Mouse (Mus musculus) ZHBTc4 (cell line): ENCODE measurements at regions not wholly inside any gene's neighbourhood (a gene's known extent, or its start where the extent isn't known, plus 50 kb on each side); places are given as distances from the start of the nearest gene placed in this dataset.
A peak's percentile ranks its signal among the peaks of the same experiment; 100 is the strongest.

ENCODE experiments used
- DNase-seq: peaks from one replicate; pipeline ENCODE4 v3.0.0-alpha.2; 2011; ENCODE audit warnings: low read depth, low spot score

- DNase-seq, result no peak
Observed at GRCm38 (mm10) chr3:140875500-140876200, 336.5 kb downstream of the Pdha2 start.

- no peak for DNase-seq
Observed at GRCm38 (mm10) chr3:140874070-140874895, 337.9 kb downstream of the Pdha2 start.

DNA sequence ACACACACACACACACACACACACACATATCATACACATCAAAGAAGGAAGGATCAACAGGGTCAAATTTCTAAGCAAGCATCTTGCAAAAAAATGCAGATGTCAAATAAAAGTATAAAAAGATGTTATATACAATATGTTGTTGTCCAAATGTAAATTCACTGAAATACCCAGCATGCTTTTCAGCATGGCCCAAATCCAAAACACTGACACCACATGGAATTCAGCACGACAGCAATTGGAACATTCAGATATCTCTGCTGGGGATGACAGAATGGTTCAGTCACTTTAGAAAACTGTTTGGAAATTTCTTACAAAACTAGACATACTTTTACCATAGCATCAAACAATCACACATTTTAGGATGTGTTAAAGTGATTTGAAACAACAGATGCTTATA is 339.6 kb downstream of the Pdha2 start:
- no peak for DNase-seq

DNA sequence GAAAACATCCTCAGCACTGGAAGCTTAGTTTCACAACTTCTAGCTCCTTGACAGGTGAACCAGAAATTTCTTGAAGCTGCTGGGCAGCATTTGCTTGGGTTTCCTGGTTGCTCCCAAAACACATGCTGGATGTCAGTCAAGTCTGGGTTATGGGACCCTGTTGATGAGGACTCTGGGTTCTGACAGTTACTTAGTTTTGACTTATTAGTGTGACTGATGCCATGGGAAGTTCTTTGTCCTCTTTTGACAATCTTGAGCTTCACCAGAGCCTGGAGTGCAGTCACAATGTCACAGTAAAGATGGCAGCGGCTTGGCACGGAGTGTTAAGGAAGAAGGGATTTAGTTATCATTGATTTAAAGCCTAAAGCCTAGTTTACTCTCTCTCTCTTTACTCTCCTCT is 340.9 kb downstream of the Pdha2 start:
- DNase-seq, result no peak

GRCm38 (mm10) chr3:140840197-140840596 is 372.0 kb downstream of the Pdha2 start:
- DNase-seq, result no peak

- no peak for DNase-seq
Observed at GRCm38 (mm10) chr3:140837976-140838581, 374.1 kb downstream of the Pdha2 start.

DNA sequence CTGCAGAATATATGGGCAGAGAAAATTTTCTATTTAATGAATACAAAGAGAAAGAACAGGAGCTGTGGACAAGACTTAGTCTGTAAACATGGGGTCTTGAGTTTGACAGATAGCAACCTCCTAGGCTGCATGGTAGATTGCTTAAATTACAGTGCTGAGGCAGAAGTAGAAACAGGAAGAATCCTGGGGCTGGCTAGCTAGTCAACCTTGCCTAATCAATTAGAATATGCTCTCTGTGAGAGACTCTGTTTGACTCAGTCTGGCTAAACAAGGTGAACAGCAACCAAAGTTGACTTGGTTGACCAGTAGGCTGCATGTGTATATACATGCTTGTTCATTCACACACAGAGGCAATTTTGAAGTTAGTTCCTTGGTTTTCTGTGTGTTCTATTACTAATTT is 390.9 kb downstream of the Pdha2 start:
- DNase-seq, result no peak

GRCm38 (mm10) chr3:140805586-140805985 is 406.6 kb downstream of the Pdha2 start:
- no peak for DNase-seq

GRCm38 (mm10) chr3:140792943-140793342 is 419.2 kb downstream of the Pdha2 start:
- no peak for DNase-seq

- no peak for DNase-seq
Observed at GRCm38 (mm10) chr3:140785700-140786099, 426.5 kb downstream of the Pdha2 start.

DNA sequence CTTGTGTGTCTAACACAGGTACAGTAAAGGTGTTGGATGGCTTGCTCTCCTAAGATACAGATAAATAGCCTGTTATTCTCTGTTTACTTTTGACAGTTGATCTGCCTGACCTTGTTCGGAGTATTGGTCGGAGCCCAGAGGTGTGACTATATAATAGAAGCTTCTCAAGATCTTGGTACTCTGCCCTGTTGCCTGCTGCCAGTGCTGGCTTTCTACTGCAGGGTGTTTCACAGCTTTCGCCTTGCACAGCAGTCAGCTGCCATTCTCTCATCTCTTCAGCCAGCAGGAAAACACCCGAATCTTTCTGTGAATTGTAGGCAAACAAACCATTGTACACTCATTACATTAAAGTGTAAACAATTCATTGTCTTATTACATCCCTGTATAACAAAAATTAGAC is 452.1 kb downstream of the Pdha2 start:
- no peak for DNase-seq

- no peak for DNase-seq
Observed at GRCm38 (mm10) chr3:140744501-140744900, 467.7 kb downstream of the Pdha2 start.

GRCm38 (mm10) chr3:140740430-140740829 is 471.7 kb downstream of the Pdha2 start:
- no peak for DNase-seq

DNA sequence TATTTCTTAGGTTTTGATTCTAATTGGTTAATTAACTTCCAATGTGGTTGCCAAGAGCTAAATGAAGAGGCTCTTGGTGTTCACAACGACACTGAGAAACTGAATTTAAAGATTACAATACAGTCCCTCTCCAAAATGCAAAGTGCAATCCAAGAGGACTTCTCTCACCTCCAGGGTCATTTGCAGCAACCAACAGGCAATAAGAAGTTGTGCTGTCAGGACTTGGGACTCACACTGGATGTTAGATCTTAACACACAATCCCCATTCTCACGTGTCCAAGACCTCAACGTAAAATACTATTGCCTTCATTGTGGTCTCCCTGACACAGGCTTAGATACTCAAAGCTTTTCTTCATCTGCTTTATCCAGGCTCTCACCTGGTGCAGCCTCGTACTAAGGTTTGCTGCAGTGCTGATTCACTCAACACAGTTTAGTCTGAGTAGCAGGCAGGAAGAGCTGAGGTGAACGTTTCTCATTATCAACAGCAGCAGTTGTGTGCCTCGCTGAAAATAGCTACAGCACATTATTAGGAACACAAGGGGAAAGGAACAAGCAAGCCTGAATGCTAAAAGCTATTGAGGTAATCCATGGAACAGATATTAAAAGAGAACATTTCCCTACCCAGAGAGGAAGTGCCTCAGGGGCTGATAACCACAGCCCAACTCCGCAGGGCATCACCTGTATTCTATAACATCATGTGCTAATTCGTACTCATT is 473.3 kb downstream of the Pdha2 start:
- no peak for DNase-seq

- peak; percentile 76 for DNase-seq
Observed at GRCm38 (mm10) chr3:140716896-140717295, 495.3 kb downstream of the Pdha2 start.

DNA sequence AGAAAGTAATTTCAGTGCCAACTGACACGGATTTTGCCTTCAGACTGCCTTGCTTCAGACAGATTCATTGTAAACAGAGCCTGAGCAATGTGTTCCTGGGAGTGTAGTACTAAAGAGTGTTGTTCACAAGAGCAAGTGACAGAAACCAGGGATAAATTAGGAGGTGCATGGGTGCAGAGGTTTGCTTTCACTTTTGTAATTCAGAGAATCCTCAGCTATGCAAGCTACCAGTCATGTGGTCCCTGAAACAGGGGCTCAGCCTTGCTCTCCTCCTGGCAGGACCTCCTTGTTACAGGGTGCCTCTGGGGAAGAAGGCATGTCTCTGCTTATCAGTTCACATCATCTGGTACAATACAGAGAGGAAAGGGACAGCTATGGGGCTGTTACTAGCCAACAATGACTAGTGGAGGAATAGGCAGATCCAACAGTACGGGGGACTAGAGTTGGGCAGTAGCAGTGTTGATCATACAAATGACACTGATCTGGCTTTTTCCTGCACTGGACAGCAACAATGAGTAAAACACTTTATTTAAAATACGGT is 504.5 kb downstream of the Pdha2 start:
- no peak for DNase-seq

DNA sequence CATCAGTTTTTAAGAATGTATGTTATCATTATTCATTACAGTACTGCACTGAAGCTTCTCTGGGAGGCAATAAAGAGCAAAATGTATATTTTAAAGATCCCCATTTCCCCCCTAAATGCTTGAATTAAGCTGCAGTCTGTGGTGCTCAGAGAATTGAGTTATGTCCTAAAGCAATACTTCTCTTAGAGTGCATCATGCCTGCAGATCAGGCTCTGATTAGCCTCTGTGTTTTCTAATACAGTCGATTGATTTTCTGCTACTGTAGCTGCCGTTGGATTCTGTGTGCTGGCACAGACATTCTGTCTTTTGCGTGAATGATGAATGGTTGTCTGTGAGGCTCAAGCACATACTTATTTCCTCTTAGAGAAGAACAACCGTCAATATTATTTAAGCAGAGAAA is 505.4 kb downstream of the Pdha2 start:
- no peak for DNase-seq

DNA sequence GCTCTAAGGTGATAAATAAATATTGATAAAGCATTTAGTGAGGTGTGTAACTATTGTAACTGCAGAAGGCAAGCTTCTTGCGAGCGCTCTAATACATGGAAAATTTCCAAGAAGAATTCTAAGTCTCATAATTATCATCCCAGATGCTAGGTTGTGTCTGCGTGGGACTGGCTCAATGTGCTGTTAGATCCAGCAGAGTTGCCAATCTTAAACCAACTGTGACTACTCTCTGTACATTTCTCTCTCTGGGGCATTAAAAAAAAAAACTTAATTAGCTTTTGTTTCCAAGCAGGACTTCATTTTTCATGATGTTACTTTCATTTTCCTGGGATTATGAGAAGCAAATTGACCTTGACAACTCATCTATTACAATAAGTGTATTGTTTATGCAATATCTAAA is 506.6 kb downstream of the Pdha2 start:
- no peak for DNase-seq

DNA sequence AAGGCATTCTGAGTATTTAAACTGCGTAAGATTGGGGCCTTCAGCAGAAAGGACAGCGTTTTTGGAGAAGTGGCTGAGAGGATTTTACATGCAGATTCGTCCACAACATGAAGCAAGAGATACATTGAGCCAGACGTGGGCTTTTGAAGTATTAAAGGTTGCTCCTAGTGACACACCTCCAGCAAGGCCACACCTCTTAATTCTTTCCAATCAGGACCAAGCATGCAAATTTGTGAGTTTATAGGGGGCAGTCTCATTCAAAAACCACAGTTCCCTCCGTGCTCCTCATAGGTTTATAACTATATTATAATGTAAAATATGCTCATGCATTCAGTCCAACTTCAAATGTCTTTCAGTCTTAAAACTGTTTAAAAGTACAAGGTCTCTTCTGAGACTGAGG is 509.2 kb downstream of the Pdha2 start:
- no peak for DNase-seq

- DNase-seq, result no peak
Observed at GRCm38 (mm10) chr3:140702271-140702681, 509.9 kb downstream of the Pdha2 start.

DNA sequence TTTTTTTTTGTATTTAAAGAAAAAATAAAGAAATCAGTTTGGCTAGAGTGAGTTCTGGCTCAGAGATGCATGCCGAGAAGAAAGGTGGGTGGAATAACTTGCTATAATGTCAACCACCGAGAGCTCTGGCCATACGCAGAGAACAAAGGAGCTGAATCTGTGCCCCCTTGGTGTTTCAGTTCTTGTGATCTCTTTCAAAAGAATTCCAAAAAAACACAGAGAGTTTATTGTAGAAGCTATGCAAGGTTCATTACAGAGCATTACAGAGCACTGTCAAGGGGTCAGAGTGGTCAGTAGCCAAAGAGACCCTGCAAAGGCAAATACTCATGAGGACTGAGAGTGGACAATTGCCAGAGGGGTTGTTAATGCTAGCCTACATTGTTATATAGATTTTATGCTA is 514.9 kb downstream of the Pdha2 start:
- DNase-seq, result no peak

DNA sequence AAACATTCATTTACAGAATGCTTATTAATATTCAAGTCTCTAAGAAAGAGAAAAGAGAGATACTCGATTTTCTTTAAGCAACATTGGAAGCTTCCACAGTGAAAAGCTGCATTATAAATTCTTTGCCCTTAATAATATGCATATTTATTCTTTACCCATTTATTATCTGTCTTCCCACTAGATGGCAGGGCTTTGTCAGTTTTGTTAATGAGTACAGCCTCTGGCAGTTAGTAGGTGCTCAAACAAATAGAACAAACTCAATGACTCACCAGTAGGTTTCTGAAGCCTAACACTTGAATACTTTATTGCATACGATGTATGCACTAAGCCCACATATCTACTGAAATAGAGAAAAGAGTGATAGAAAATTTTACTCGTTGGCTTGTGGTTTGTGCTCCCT is 529.4 kb downstream of the Pdha2 start:
- DNase-seq, result no peak
